Mouse (Mus musculus) kidney, postnatal 0 days (tissue): ENCODE results near the gene Dcaf5. TPM values are rescaled to one million over a fixed set of nuclear protein-coding genes. Genes with fewer than 3 reads are reported as not detected.

Experiments used
- ATAC-seq: fragments of 200-750 bp; cut with Nextera tagmentation; replicated peaks from 2 replicates; pipeline ENCODE4 v1.8.0; 2017; ENCODE audit warnings: low read depth, moderate number of reproducible peaks, moderate TSS enrichment, moderate library complexity; ENCODE audit not compliant: low FRiP score
- DNase-seq: peaks from one replicate; pipeline ENCODE4 v3.0.0-alpha.2; 2016; ENCODE audit warnings: low spot score
- H3K27ac ChIP-seq: fragments of 300-500 bp; sonication (generic); 2 replicates; pipeline ENCODE4 v1.5.1; 2014; ENCODE audit warnings: mild to moderate bottlenecking
- H3K27me3 ChIP-seq: fragments of 300-500 bp; sonication (generic); 2 replicates; pipeline ENCODE4 v1.6.1; 2014; ENCODE audit warnings: low read length, mixed read lengths; ENCODE audit not compliant: insufficient read depth
- H3K36me3 ChIP-seq: fragments of 300-500 bp; sonication (generic); 2 replicates; pipeline ENCODE4 v1.6.1; 2014; ENCODE audit warnings: low read length, mixed read lengths; ENCODE audit not compliant: insufficient read depth
- H3K4me1 ChIP-seq: fragments of 300-500 bp; sonication (generic); replicated peaks from 2 replicates; pipeline ENCODE4 v1.6.1; 2014; ENCODE audit warnings: antibody characterized with exemption, low read length, mixed read lengths; ENCODE audit not compliant: insufficient read depth
- H3K4me2 ChIP-seq: fragments of 300-500 bp; sonication (generic); 2 replicates; pipeline ENCODE4 v1.6.1; 2014; ENCODE audit warnings: mild to moderate bottlenecking, low read length, moderate library complexity, mixed read lengths
- H3K4me3 ChIP-seq: fragments of 300-500 bp; sonication (generic); replicated peaks from 2 replicates; pipeline ENCODE4 v1.5.1; 2014; ENCODE audit warnings: low read depth, low read length
- H3K9ac ChIP-seq: fragments of 300-500 bp; sonication (generic); 2 replicates; pipeline ENCODE4 v1.6.1; 2014; ENCODE audit warnings: low read depth, low read length
- H3K9me3 ChIP-seq: fragments of 300-500 bp; sonication (generic); replicated peaks from 2 replicates; pipeline ENCODE4 v1.6.1; 2016; ENCODE audit warnings: low read length, inconsistent platforms, mixed read lengths
- CTCF ChIP-seq: IDR thresholded peaks from 2 replicates; pipeline ENCODE4 v1.5.1; 2016; ENCODE audit warnings: antibody characterized with exemption, low read depth, mild to moderate bottlenecking, moderate library complexity
- WGBS: fragments of 180-500 bp; shearing (Covaris S2); extraction: QIAGEN DNeasy Blood & Tissue Kit; methylation state at CpG from one replicate; pipeline ENCODE4 v1.1.7; 2014; 5-methylcytosine and 5-hydroxymethylcytosine counted together
- microRNA-seq: library from miRNA; unstranded; fragments of <30 nt; microRNA quantifications from one replicate; pipeline ENCODE4, GENCODE M21; 2016
- polyA plus RNA-seq: library from polyadenylated mRNA; unstranded; fragments of >200 nt; fragmentation: Nextera tagmentation; extraction: Ambion mirVana; gene quantifications from 2 replicates; pipeline ENCODE4 v1.2.1, GENCODE M21; 2015

Dcaf5 gene
- polyA plus RNA-seq, 1 experiment from 2014 or later = 11.9 TPM

DNA sequence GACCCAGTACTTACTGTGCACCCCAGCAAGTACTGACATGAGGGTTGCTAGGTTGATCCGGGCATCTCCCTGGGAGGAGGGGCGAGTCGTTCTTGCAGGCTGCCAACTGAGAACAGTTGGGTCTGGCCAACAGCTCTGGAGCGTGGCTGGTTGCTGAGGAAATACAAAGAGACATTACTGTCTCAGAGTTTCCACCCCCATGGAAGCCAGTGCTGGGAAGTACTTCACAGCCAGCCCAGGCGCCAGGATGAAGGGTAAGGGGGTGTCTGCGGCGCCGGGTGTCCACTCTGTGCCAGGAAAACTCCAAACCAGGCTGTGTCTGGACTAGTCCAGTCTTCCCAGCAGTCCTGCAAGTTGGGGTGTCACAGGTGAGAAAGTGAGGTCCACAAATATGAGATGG, 145.4 kb downstream of the Dcaf5 start:
- Histone ChIP-seq H3K4me3 (no peak overlapping the region), H3K36me3 (no peaks in the 10 kb centered on the region), H3K27ac (no peak overlapping the region), H3K27me3 (no peaks in the 10 kb centered on the region), H3K9me3 (no peaks in the 10 kb centered on the region), H3K4me2 (no peak overlapping the region), H3K4me1 (no peaks in the 10 kb centered on the region), H3K9ac (no peak overlapping the region)
- DNase-seq = no peak
- TF ChIP-seq CTCF = no peak
- 85% methylated on average over 8 of the region's 8 CpGs for WGBS
- no peak for ATAC-seq

DNA sequence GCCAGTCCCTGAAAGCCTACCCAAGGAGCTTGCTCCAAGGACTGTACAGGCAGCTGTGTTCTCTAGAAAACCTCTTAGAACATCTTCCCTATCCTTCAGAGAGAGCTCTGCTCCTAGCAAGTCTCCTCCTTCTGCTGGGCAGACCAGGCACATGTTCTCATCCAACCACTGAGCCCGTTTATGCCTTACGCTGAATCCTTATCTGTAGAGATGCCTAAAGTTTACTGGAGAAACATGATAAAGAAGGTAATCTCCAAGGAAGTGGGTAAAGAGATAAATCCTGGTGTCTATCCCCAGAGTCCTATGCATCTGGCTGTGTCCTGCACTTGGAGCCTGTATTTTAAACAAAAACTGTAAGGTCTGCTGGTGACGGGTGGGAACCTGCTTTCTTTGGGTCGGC, 145.9 kb downstream of the Dcaf5 start:
- TF ChIP-seq CTCF = no peak
- 92% methylated on average over 4 of the region's 4 CpGs for WGBS
- no peak overlapping the region for H3K9ac ChIP-seq
- H3K36me3 ChIP-seq = no peaks in the 10 kb centered on the region
- no peak overlapping the region for H3K4me2 ChIP-seq
- ATAC-seq (no peak), DNase-seq (no peak)
- H3K27ac ChIP-seq = no peak overlapping the region
- no peaks in the 10 kb centered on the region for H3K4me1 ChIP-seq
- H3K9me3 ChIP-seq = no peaks in the 10 kb centered on the region
- H3K27me3 ChIP-seq = no peaks in the 10 kb centered on the region
- H3K4me3 ChIP-seq = no peak overlapping the region

DNA sequence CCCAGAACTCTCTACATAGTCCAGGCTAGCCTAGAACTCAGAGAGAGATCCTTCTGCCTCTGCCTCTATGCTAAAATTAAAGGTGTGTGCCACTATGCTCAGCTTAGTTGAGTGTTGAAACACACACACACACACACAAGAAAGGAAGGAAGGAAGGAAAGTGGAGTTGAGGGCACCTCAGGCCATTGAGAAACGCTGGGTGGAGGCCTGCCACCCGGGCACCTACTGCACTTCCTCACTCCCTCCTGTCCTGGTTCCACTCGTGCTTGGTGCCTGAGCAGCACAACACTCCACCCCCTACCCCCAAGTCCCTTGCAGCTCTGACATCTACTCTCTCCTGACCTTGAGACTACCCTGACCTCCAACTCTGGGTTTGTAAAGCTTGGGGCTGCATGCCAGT, 146.7 kb downstream of the Dcaf5 start:
- Histone ChIP-seq H3K4me2 (no peak overlapping the region), H3K27me3 (no peaks in the 10 kb centered on the region), H3K4me1 (no peaks in the 10 kb centered on the region), H3K36me3 (no peaks in the 10 kb centered on the region), H3K27ac (no peak overlapping the region), H3K9ac (no peak overlapping the region), H3K4me3 (no peak overlapping the region), H3K9me3 (no peaks in the 10 kb centered on the region)
- no peak for TF ChIP-seq CTCF
- 44% methylated on average over 3 of the region's 3 CpGs for WGBS
- ATAC-seq = no peak
- DNase-seq = no peak

DNA sequence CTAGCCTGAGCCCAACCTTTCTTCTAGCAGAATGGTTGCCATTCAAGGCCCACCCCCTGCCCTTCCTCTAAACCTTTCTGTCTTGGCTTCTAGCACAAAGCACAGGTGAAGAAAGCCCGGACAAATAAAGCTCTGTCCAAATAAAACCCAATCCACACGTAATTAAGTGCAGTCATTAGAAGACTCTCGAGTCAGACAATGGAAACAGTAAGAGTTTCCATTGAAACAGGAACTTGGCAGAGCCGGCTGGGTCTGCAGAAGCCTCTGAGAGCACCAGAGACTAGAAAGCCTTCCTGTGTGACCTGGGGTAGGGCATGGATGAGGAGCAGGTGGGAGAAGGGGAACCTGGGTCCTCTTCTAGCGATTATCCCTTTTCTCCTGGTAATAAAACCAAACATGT, 150.5 kb downstream of the Dcaf5 start:
- 55% methylated on average over 5 of the region's 5 CpGs for WGBS
- ATAC-seq = no peak

More for the DNA sequence above, 150.5 kb downstream of the Dcaf5 start:
- no peak for DNase-seq
- Histone ChIP-seq H3K36me3 (no peaks in the 10 kb centered on the region), H3K9ac (no peak overlapping the region), H3K4me1 (no peaks in the 10 kb centered on the region), H3K4me2 (no peak overlapping the region), H3K9me3 (no peaks in the 10 kb centered on the region), H3K27ac (no peak overlapping the region), H3K4me3 (no peak overlapping the region), H3K27me3 (no peaks in the 10 kb centered on the region)
- no peak for TF ChIP-seq CTCF

Small RNA genes lying within 50 kb of the gene (microRNA-seq; reads per million reads assigned to microRNA genes)
- 54.9 reads per million, percentile 46 among the genes with 10 or more reads in this experiment for gene Mir1843a

Other genes starting within 250 kb of the Dcaf5 start
- 32.5 and 37.1 TPM in 2 replicates for gene Actn1, start 176.2 kb downstream of the Dcaf5 start, polyA plus RNA-seq
- gene Exd2, start 26.5 kb upstream of the Dcaf5 start, polyA plus RNA-seq = 17.7 and 17.9 TPM in 2 replicates
- 3.9 TPM in 2 replicates for gene Galnt16, start 81.7 kb upstream of the Dcaf5 start, polyA plus RNA-seq
- 21.1 and 21.2 TPM in 2 replicates for gene Slc39a9, start 207.3 kb upstream of the Dcaf5 start, polyA plus RNA-seq
- gene Erh, start 207.7 kb upstream of the Dcaf5 start, polyA plus RNA-seq = 210 and 215 TPM in 2 replicates